Mouse (Mus musculus) adipocyte (in vitro differentiated cells): Measurements from ENCODE around the gene Eml4.

Source experiments
- DNase-seq: peaks from one replicate; pipeline ENCODE4 v3.0.0-alpha.2; 2016; ENCODE audit warnings: low spot score

Gene Eml4

DNA sequence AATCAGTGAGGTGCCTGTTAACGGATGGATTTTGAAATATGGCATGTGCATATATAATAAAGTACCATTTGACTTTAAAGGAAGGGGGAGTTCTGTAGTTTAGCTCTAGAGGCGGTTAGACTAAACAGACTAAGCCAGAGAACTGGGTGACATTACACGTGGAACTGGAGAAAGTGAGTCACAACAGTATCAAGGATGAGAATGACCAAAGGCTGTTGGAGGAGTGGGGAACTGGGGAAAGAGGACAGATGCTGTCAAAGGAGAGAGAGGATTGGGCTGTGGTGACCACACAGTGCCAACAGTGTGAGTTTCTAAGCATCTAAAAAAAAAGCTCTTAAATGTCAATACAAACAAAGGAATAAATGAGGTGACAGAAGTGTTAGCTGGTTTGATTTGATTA lies 29.1 kb downstream of the Eml4 start:
- DNase-seq: no peak

- DNase-seq: no peak
Measured at GRCm38 (mm10) chr17:83382752-83383151, 32.0 kb downstream of the Eml4 start.

- no peak for DNase-seq
Measured at GRCm38 (mm10) chr17:83384981-83385380, 34.2 kb downstream of the Eml4 start.

- DNase-seq: no peak
Measured at GRCm38 (mm10) chr17:83387161-83387560, 36.4 kb downstream of the Eml4 start.

DNA sequence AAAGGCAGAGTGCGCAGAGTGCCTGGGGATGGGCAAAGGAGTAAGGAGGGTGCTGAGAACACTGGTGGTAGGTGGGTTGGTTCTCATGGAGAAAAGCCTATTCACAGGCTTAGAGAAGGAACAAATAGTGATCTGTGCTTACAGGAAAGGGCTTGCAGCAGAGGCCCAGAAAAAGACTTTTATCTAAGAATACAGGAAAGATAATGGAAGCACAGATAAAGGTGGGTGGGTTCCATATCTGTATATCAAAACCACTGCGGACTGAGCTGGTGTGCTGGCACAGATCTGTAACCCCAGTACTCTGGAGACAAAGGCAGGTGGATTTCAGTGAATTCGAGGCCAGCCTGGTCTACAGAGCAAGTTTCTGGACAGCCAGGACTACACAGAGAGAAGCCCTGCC lies 43.3 kb downstream of the Eml4 start:
- no peak for DNase-seq

- no peak for DNase-seq
Measured at GRCm38 (mm10) chr17:83397571-83398100, 46.9 kb downstream of the Eml4 start.

DNA sequence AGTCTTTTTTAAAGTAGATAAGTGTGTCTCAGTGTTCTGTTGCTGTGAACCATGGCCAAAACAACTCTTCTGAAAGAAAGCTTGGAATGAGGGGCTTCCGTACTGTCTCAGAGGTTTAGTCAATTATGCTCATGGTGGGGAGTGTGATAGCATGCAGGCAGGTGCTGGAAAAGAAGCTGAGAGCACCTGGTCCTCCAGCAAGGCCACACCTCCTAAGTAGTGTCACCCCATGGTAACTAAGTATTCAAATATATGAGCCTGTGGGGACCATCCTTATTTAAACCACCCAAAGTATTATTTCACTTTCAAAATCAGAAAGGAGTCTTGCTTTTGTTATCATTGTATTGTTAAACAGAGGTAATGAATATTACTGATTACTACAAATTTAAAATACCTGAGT lies 48.0 kb downstream of the Eml4 start:
- DNase-seq: no peak

DNA sequence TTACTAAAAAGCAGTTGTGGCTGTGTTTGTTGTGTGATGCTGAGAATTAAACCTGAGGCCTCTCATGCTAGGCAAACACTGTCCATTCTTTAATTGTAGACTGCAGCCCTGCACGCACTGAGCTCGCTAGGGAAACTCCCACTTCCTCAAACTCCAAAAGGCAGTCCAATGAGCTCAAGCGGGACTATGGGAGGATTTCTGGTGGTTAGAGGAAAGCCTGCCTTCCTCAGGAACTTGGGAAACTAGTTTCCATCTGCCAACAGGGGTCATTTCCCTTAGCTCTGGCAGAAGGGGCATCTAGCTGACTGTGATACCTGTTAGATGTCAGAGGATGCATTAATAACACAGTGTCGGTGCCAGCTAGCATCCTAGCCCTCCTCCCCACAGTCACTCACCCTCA lies 79.9 kb downstream of the Eml4 start:
- DNase-seq: no peak

DNA sequence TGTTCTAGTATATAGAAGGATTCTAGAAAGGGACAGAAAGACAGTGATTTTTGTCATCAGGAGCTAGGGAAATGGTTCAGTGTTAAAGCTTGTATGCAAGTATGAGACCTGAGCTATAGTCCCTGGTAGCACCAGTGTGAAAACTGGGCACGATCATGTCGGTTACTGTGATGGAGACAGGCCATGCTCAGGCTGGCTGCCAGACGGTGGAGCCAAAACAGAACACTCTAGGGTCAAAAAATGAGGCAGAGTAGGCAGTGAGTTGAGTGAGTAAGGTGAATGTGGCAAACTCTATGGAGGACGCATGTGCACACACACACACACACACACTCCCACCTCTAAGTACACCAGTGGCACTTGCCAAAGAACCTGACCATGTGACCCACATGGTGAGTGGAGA lies 92.7 kb downstream of the Eml4 start:
- DNase-seq: no peak

- no peak for DNase-seq
Measured at GRCm38 (mm10) chr17:83449583-83449982, 98.9 kb downstream of the Eml4 start.

DNA sequence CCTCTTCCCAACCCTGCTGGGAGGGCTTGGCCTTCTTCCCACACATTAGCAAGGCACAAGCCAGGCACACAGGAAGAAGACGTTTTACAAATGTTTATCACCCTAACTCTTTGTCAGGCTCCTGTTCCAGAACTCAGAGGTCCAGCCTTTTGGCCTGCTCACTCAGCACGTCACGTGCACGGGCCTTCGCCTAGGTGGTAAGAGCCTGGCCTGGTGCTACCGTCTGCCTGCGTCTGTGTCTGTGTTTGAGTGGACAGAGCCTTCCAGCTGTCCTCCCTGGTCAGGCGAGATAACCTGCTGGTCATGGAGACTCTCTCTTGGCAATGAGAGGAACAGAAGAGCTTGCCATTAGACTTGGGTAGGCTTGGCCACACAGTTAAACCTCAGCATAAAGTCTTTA lies 100.6 kb downstream of the Eml4 start:
- no peak for DNase-seq

DNA sequence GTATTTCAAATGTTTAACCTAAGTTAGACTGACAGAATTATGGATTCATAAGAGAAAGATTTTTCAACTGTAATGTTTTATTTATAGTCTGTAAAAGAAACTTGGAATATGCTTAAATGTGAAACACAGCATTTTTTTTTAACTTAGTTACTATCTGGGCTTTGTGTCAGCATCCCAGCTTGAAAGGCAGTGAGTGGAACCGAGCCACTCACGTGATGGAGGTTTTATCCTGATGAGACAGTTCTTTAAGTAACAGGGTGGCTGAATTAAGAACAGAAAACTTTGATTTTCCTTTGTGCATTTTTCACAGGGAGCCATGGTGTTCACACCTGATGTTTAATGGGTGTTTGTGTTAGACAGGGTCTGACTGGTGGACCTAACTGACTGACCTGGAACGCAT lies 101.1 kb downstream of the Eml4 start:
- no peak for DNase-seq

- DNase-seq: no peak
Measured at GRCm38 (mm10) chr17:83452451-83452850, 101.7 kb downstream of the Eml4 start.

GRCm38 (mm10) chr17:83453587-83453986 lies 102.9 kb downstream of the Eml4 start:
- DNase-seq: no peak

GRCm38 (mm10) chr17:83457271-83457670 lies 106.5 kb downstream of the Eml4 start:
- DNase-seq: no peak

GRCm38 (mm10) chr17:83465969-83466368 lies 115.2 kb downstream of the Eml4 start:
- DNase-seq: no peak

DNA sequence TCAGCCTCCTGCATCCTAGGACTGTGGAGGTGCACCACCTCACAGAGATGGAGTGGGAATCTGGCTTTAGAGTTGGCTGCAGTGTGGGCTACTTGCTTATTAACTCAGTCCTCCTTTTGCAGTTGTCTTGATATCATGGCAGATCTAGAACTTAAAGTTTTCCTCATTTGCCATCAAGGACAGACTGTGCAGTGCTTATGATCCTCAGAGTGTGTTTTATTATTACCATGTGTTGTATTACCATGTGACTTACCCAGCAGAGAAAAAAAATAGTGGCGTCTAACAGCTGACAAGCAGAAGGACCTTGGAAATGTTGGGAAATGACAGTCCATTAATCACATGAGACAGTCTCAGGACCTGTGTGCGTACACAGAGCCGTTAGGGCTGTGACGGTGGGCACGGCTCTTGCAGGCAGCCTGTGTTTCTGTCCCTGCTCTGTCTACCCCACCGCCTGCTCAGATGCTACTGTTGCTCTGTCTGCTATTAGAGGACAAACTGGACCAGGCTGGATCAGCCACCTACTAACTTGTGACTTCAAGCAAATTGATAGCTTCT lies 116.0 kb downstream of the Eml4 start:
- no peak for DNase-seq

DNA sequence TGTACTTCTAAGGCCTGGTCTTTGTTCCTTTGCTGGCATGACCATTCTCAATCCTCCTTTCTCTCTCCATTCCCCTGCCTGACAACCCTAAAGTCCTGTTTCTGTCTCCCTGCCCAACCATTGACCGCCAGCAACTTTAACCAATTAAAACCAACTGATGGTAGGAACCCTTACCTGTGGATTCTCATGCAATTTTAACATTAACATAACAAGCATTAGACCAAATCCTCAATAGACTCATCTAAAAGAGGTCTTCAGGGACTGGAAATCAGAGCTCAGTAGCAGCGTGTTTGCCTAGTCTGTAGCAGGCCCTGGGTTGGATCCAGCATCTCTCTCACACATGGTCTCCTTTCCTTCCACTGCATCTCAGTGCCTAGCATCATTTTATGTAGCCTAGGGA lies 118.9 kb downstream of the Eml4 start:
- no peak for DNase-seq

- DNase-seq: no peak
Measured at GRCm38 (mm10) chr17:83477089-83477488, 126.4 kb downstream of the Eml4 start.

DNA sequence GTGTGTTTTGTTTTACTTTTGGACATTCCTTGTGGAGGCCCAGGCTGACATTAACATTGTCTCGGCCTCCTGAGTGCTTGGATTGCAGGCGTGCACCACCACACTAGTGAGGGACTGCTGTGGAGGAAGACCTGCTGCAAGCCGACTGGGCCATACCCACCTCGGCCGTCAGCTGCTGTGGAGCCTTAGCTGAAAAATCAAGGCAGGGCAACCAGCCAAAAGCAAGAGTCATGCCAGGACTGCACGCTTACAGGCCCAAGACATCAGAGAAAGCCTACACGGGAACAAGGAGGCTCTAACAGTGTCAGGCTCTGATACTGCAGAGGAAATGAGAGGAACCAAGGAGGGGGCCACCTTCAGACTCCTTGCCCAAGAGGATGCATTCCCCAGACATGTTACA lies 130.8 kb downstream of the Eml4 start:
- DNase-seq: no peak

GRCm38 (mm10) chr17:83482817-83483536 lies 132.2 kb downstream of the Eml4 start:
- DNase-seq: no peak

- DNase-seq: no peak
Measured at GRCm38 (mm10) chr17:83483784-83484183, 133.1 kb downstream of the Eml4 start.

DNA sequence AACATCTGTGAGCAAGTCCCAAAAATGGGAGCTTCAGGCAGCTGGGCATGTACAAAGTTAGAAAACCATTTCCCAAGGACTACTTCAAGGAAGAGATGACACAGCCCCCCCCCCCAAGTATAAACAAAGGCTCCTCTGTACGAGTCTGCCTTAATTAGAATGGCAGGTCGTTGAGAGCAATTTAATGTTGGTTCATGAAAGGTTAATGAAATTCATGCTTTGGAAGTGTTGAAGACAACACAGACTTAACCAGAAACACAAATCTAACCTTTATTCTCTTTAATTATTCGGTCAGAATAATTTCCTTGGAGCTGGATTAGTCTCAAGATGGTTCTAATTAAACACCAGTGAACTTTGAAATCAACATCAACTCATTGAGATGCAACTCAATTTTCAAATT lies 137.0 kb downstream of the Eml4 start:
- DNase-seq: no peak

GRCm38 (mm10) chr17:83498889-83499288 lies 148.2 kb downstream of the Eml4 start:
- DNase-seq: no peak
